Mouse (Mus musculus) embryo, embryonic 10.5 days (tissue): ENCODE results near the gene Foxs1.

Experiments
- DNase-seq: peaks from one replicate; pipeline ENCODE4 v3.0.0-alpha.2; 2015; ENCODE audit warnings: low spot score

Foxs1 gene

GRCm38 (mm10) chr2:152903586-152903985, 29.4 kb downstream of the Foxs1 start:
- DNase-seq, result no peak

DNA sequence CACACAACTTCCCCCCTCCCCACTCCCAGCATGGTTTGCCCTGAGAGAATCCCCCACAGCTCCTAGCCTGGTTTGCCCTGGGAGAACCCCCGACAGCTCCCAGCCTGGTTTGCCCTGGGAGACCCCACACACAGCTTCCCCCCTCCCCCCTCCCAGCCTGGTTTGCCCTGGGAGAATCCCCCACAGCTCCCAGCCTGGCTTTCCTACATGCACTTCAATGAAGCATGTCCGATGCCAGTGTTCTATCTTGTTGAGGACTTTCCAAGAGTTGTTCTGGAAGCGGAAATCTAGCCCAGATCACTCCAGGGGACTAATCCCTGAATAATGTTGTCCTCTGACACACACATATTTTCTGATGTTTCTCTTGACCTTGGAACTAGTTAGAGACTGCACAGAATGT, 30.4 kb downstream of the Foxs1 start:
- no peak for DNase-seq

DNA sequence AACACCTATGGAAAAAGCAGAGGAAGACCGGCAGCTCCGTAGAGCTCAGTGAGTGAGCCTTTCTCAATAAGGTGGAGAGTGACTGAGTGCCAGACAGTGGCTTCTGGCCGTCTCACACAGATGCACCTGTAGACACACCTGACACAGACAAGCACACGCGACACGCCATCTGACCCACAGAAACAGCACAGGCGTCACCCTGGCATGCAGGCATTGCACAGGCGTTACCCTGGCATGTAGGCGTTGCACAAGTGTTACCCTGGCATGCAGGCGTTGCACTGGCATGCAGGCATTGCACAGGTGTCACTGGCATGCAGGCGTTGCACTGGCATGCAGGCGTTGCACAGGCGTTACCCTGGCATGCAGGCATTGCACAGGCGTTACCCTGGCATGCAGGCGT, 31.7 kb downstream of the Foxs1 start:
- no peak for DNase-seq

DNA sequence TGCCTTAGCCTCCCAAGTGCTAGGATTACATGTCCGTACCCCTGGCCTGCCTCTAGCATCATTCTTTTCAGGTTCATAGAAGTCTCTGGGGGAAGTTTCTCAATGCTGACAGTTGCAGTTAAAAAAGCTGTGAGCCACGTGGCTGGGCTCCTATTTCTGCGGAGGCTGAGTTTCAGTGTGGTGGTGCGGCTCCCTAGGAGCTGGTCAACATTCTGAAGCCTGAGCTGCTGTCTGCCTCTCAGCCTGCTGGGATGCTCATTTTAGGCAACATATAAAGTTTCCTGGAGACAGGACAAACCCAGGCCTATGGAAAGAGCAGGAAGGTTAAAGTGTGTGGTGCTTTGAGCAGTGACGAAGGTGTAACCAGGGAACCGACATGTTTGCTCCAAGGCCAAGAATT, 34.0 kb downstream of the Foxs1 start:
- no peak for DNase-seq

GRCm38 (mm10) chr2:152896926-152897325, 36.1 kb downstream of the Foxs1 start:
- DNase-seq, result no peak

DNA sequence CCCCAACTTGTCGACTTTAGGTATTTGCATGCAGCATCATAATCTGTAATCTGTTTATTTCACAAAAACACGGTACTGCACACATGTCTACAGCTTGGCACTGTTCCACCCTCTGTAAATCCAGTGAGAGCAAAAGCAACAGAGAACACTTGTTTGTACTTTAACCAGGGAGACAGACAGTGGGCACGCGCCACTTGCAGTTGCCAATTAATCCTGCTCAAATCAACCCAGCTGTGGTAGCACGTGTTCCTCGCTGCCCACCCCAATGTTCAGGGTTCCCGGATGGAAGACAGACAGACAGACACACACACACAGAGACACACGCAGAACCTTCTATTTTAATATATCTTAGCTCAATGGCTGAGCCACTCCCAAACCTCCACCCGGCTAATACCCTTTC, 37.2 kb downstream of the Foxs1 start:
- DNase-seq, result no peak

GRCm38 (mm10) chr2:152888774-152889173, 44.2 kb downstream of the Foxs1 start:
- no peak for DNase-seq

DNA sequence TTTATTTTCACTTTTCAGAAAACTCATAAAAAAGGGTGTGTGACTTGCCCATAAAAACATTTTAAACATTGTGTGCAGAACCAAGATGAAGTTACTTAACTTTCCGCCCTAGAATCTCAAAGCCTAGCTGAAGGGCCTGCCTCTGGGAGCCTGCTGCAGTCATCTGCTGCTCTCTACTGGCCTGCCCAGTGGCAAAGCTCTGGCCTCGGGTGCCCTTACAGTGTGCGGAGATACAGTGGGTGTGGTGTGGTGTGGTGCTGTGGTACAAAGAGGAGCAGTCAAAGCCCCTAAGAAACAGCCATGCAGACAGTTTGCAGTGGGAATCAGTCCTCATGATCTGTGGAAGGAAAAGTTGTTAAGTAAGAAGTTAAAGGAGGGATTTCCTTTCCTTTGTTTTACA, 45.8 kb downstream of the Foxs1 start:
- no peak for DNase-seq

- no peak for DNase-seq
Measured at GRCm38 (mm10) chr2:152884101-152884645, 48.8 kb downstream of the Foxs1 start.
